12 mouse cellular contexts compared by ENCODE assay signal in genomic region chr8:18506158-18507022, GRCm38 (mm10).
DNase-seq lines count a peak whose midpoint lies in the region; ATAC-seq lines count a peak whose summit lies in the region.
"Had no signal": no experiment of that assay in that cellular context is flagged by ENCODE, and none has a peak within 500 bp of the region (broad histone marks: within the 10 kb centered on the region; RNA-seq: fewer than 3 reads in every experiment).

No protein-coding gene starts in this region.

- H3K4me2 ChIP-seq in forebrain, embryonic 13.5 days: no peak overlapping the region
- no peak overlapping the region for H3K4me2 ChIP-seq in forebrain, embryonic 12.5 days
- H3K4me2 ChIP-seq in lung, embryonic 15.5 days: no peak overlapping the region

- H3K4me1 ChIP-seq in forebrain, embryonic 13.5 days: no peaks in the 10 kb centered on the region
- no peaks in the 10 kb centered on the region for H3K4me1 ChIP-seq in forebrain, embryonic 12.5 days
- no peaks in the 10 kb centered on the region for H3K4me1 ChIP-seq in lung, embryonic 15.5 days

- peak; percentile 57; the same call in 1 of the 2 replicates for ATAC-seq in forebrain, embryonic 13.5 days
- ATAC-seq in forebrain, embryonic 12.5 days (ENCODE audit: low FRiP score): no peak
- ATAC-seq in lung, embryonic 15.5 days (ENCODE audit: borderline replicate concordance, extremely low read depth, low FRiP score, low TSS enrichment): peak; percentile 60; the same call in 1 of the 2 replicates
- ATAC-seq in erythroblast, adult 5-6 weeks (replicated peaks; ENCODE audit: low FRiP score, poor library complexity, severe bottlenecking): no peak
- ATAC-seq: Patski had no signal

- H3K9me3 ChIP-seq in forebrain, embryonic 13.5 days (replicated peaks): no peaks in the 10 kb centered on the region
- no peaks in the 10 kb centered on the region for H3K9me3 ChIP-seq in forebrain, embryonic 12.5 days
- no peaks in the 10 kb centered on the region for H3K9me3 ChIP-seq in lung, embryonic 15.5 days

- no peaks in the 10 kb centered on the region for H3K36me3 ChIP-seq in forebrain, embryonic 13.5 days (ENCODE audit: poor library complexity, severe bottlenecking)
- H3K36me3 ChIP-seq in forebrain, embryonic 12.5 days (replicated peaks): no peaks in the 10 kb centered on the region
- no peaks in the 10 kb centered on the region for H3K36me3 ChIP-seq in lung, embryonic 15.5 days

- no peaks in the 10 kb centered on the region for H3K27me3 ChIP-seq in forebrain, embryonic 13.5 days
- H3K27me3 ChIP-seq in forebrain, embryonic 12.5 days: no peaks in the 10 kb centered on the region
- no peaks in the 10 kb centered on the region for H3K27me3 ChIP-seq in lung, embryonic 15.5 days

- no peak overlapping the region for H3K9ac ChIP-seq in forebrain, embryonic 13.5 days
- H3K9ac ChIP-seq in forebrain, embryonic 12.5 days: no peak overlapping the region
- no peak overlapping the region for H3K9ac ChIP-seq in lung, embryonic 15.5 days
- H3K9ac ChIP-seq: liver, embryonic 14.5 days had no signal

- 80% methylated on average over 13 of the region's 13 CpGs for WGBS in forebrain, embryonic 13.5 days
- 80% methylated on average over 13 of the region's 13 CpGs for WGBS in forebrain, embryonic 12.5 days
- WGBS in lung, embryonic 15.5 days: 37% methylated on average over 13 of the region's 13 CpGs

- no peak overlapping the region for H3K4me3 ChIP-seq in forebrain, embryonic 13.5 days
- H3K4me3 ChIP-seq in forebrain, embryonic 12.5 days (replicated peaks): no peak overlapping the region
- H3K4me3 ChIP-seq in lung, embryonic 15.5 days: no peak overlapping the region

- H3K27ac ChIP-seq in forebrain, embryonic 13.5 days: no peak overlapping the region
- H3K27ac ChIP-seq in forebrain, embryonic 12.5 days: no peak overlapping the region
- no peak overlapping the region for H3K27ac ChIP-seq in lung, embryonic 15.5 days
- H3K27ac ChIP-seq: liver, embryonic 14.5 days had no signal

- DNase-seq in lung, postnatal 25 days (ENCODE audit: low spot score): no peak
- peak; percentile 34 for DNase-seq in brain, embryonic 18.5 days (ENCODE audit: low read depth, low spot score)
- peak; percentile 22 to 32 for DNase-seq in layer of hippocampus, postnatal 36 days
- no peak for DNase-seq in kidney, postnatal 4 days
- DNase-seq: B cell, adult 2 months; heart, postnatal 36 days had no signal

Comparison
In these comparisons a context has a peak if more than half of its experiments do, and no peak if none do; other contexts are left out.
1. ATAC-seq: peak in forebrain, embryonic 13.5 days (single experiment) and lung, embryonic 15.5 days (single experiment); none in forebrain, embryonic 12.5 days (single experiment) and erythroblast, adult 5-6 weeks (single experiment).
2. DNase-seq: peak in brain, embryonic 18.5 days (single experiment) and layer of hippocampus, postnatal 36 days (2 of 2); none in lung, postnatal 25 days (single experiment) and kidney, postnatal 4 days (0 of 2).